Mouse (Mus musculus) 416B (cell line): ENCODE measurements around the gene Rpgr.

ENCODE experiments used
- DNase-seq: peaks from one replicate; pipeline ENCODE4 v3.0.0; 2011; ENCODE audit warnings: low read depth

Gene Rpgr

DNA sequence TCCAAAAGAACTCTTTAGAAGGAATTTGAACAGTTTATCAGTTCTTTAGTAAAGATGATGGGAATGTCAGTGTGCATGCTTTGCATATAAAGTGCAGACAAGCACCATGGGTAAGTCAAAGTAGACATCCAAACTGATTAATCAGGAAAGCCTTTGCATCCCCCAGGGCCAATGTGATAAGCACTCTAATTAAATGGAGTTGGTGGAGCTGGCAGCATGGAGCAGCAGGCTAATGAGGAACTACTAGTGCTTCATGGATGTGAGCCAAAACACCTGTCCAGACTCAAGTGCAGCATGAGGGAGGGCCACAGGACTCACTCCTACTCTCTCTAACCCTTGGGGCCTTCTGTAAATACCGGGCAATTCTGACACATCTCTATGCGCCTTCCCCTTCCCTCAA, 145.2 kb downstream of the Rpgr start:
- no peak for DNase-seq

DNA sequence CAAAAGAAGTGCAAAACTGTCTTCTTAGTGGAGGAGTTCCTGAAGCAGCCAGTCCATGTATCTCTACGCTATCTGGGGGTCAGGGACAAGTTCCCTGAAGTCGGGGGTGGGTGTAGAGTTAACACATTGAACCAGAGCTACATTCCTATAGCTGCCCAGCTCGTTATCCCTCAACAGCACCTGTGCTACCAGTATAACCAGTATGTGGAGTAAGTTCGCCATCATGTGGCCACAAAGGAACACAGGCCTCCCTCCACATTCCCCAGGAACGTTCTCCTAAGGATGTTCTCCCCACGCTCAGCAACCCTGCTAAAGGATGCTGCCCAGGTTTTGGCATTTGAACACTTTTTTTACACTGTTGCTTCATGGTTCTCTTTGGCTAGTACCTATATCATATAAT, 146.0 kb downstream of the Rpgr start:
- peak; percentile 47 for DNase-seq

DNA sequence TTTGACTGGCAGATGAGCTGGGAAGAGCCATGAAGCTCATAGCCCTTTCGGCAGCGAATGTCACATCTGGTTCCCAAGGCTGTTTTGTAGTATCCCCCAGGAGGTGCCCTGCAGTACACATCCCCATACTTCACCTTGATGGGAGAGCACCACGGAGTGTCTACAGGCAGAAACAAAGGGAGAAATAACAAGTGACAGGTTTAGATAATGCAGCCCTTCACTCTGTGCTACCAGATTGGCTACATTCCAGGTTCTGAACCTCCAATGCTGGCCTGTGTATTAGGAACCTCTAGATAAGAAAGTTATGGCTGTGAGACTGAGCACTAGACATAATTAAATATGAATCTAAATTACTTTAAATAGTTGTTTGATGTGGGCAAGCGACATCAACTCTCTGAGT, 147.3 kb downstream of the Rpgr start:
- DNase-seq = no peak

DNA sequence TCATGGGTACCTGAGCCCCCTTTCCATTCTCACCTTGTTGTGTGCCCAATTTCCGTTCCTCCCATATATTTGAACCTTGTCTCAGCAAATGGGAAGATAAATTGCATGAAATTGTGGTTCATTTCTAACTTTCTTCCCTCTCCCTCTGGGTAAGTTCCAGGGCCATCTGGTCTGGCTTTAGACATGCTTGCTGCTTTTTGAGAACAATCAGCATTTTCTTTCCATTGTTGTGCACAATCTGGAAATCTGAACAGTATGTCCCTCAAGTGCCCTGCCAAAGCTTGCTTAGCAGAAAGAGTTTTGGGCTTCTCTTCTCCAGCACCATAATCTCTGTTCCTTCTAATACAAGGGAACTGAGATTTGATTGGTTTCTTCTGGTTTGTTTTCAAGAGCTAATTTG, 152.9 kb downstream of the Rpgr start:
- DNase-seq = no peak

DNA sequence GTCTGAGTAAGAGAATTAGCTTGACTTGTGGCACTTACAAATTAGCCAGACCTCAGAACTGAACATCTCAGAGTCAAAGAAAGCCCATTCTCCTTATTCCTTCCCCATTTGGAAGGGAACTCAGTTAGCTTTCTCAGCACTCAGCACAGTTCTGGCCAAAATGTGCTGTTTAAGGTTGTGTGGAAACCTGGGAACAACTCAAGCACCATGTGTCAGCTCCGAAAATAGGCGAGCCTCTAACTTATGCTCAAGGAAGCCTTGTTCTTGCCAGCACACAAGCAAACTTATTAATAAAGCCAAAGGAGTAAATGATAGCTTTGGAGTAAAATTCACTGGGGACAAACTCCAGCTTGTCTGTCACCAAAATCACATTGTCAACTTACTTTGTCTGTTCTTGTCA, 153.4 kb downstream of the Rpgr start:
- DNase-seq = no peak

DNA sequence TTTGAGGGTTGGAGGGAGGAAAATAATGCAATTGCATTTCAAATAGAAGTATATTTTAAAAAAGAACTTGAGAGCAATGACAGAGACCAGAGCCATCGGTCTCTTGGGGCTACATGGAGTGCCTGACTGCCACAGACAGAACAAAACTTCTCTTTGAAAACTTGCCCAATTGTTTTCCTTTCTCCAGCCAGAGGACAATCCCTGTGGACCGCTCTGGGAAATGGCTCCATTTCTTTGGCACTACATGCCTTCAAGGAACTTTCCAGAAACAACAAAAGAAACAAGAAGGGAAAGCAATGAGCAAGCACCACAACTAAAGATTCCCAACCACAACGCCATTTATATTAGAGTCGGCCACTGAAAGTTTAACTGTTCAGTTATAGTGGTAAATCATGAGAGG, 154.5 kb downstream of the Rpgr start:
- DNase-seq = no peak

DNA sequence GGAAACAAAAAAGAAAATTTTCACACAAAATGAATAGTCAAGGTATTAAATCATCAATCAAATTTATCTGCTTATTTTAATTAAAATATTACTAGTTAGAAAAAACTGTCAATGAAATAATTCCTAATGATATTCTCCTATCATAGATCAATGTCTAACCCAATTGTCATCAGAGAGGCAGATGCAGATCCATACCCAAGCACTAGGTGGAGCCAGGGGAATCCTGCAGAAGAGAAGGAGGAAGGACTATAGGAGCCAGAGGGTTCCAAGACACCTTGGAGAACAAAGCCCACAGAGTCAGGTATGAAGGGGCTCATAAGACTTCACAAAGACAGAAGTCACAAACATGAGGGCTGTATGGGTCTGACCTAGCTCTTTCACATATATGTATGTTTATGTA, 182.1 kb downstream of the Rpgr start:
- peak; percentile 8 for DNase-seq
